Mouse (Mus musculus): ENCODE measurements at regions not wholly inside any gene's neighbourhood (a gene's known extent, or its start where the extent isn't known, plus 50 kb on each side); places are given as distances from the start of the nearest gene placed in this dataset.

GRCm38 (mm10) chr10:95090035-95090434 is 145.4 kb upstream of the Plxnc1 start:
- H3K9me3 ChIP-seq (ENCODE audit: low read length), result no peaks in the 10 kb centered on the region
- no peak overlapping the region for H3K9ac ChIP-seq (replicated peaks)
- 73% methylated on average over 9 of the region's 9 CpGs for WGBS (ENCODE audit: insufficient replicate concordance)
- TF ChIP-seq EP300 (IDR thresholded peaks at IDR 0.05; ENCODE audit: low read depth), result no peak
- peak; percentile 36; the same call in 1 of the 2 replicates for TF ChIP-seq CTCF (IDR thresholded peaks at IDR 0.05; ENCODE audit: low read depth)
- no peaks in the 10 kb centered on the region for H3K36me3 ChIP-seq (replicated peaks; ENCODE audit: insufficient read depth, low read length)
- H3K4me1 ChIP-seq (ENCODE audit: insufficient read depth), result no peaks in the 10 kb centered on the region
- H3K27me3 ChIP-seq (ENCODE audit: insufficient read depth, low read length), result 0 out of 2 replicates have a peak, but pooled peaks cover 4% of the 10 kb centered on the region
- no peak overlapping the region for H3K4me3 ChIP-seq (ENCODE audit: low read depth, low read length)
- no peak overlapping the region for H3K4me2 ChIP-seq (ENCODE audit: low read depth, low read length)
- no peak for DNase-seq
- ATAC-seq, result no peak
- no peak overlapping the region for H3K27ac ChIP-seq (ENCODE audit: low read depth)

- Histone ChIP-seq H3K4me2 (ENCODE audit: low read depth, low read length) (no peak overlapping the region), H3K4me3 (ENCODE audit: low read depth, low read length) (no peak overlapping the region), H3K9ac (replicated peaks) (no peak overlapping the region), H3K9me3 (ENCODE audit: low read length) (no peaks in the 10 kb centered on the region), H3K36me3 (replicated peaks; ENCODE audit: insufficient read depth, low read length) (no peaks in the 10 kb centered on the region), H3K27ac (ENCODE audit: low read depth) (no peak overlapping the region), H3K27me3 (ENCODE audit: insufficient read depth, low read length) (0 out of 2 replicates have a peak, but pooled peaks cover 4% of the 10 kb centered on the region), H3K4me1 (ENCODE audit: insufficient read depth) (no peaks in the 10 kb centered on the region)
- no peak for TF ChIP-seq EP300 (IDR thresholded peaks at IDR 0.05; ENCODE audit: low read depth)
- peak; percentile 75 for TF ChIP-seq CTCF (IDR thresholded peaks at IDR 0.05; ENCODE audit: low read depth)
- 51% methylated on average over 13 of the region's 13 CpGs for WGBS (ENCODE audit: insufficient replicate concordance)
- ATAC-seq, result no peak
- peak; percentile 35 for DNase-seq
These were observed 143.4 kb upstream of the Plxnc1 start for GRCm38 (mm10) chr10:95087864-95088570.

- no peak for DNase-seq
- H3K9ac ChIP-seq (replicated peaks), result no peak overlapping the region
- ATAC-seq, result no peak
- 0 out of 2 replicates have a peak, but pooled peaks cover 4% of the 10 kb centered on the region for H3K27me3 ChIP-seq (ENCODE audit: insufficient read depth, low read length)
- H3K9me3 ChIP-seq (ENCODE audit: low read length), result no peaks in the 10 kb centered on the region
- no peak overlapping the region for H3K4me2 ChIP-seq (ENCODE audit: low read depth, low read length)
- H3K4me1 ChIP-seq (ENCODE audit: insufficient read depth), result no peaks in the 10 kb centered on the region
- H3K4me3 ChIP-seq (ENCODE audit: low read depth, low read length), result no peak overlapping the region
- H3K27ac ChIP-seq (ENCODE audit: low read depth), result no peak overlapping the region
- no peak for TF ChIP-seq CTCF (IDR thresholded peaks at IDR 0.05; ENCODE audit: low read depth)
- TF ChIP-seq EP300 (IDR thresholded peaks at IDR 0.05; ENCODE audit: low read depth), result no peak
- WGBS (ENCODE audit: insufficient replicate concordance), result 20% methylated on average over 4 of the region's 4 CpGs
- H3K36me3 ChIP-seq (replicated peaks; ENCODE audit: insufficient read depth, low read length), result no peaks in the 10 kb centered on the region
These were observed 142.1 kb upstream of the Plxnc1 start for GRCm38 (mm10) chr10:95086755-95087154.

- Histone ChIP-seq H3K36me3 (replicated peaks; ENCODE audit: insufficient read depth, low read length) (no peaks in the 10 kb centered on the region), H3K9me3 (ENCODE audit: low read length) (no peaks in the 10 kb centered on the region), H3K9ac (replicated peaks) (no peak overlapping the region), H3K4me1 (ENCODE audit: insufficient read depth) (no peaks in the 10 kb centered on the region), H3K4me3 (ENCODE audit: low read depth, low read length) (no peak overlapping the region), H3K27ac (ENCODE audit: low read depth) (no peak overlapping the region), H3K4me2 (ENCODE audit: low read depth, low read length) (no peak overlapping the region), H3K27me3 (ENCODE audit: insufficient read depth, low read length) (0 out of 2 replicates have a peak, but pooled peaks cover 4% of the 10 kb centered on the region)
- 64% methylated on average over 8 of the region's 8 CpGs for WGBS (ENCODE audit: insufficient replicate concordance)
- ATAC-seq (no peak), DNase-seq (no peak)
- TF ChIP-seq EP300 (IDR thresholded peaks at IDR 0.05; ENCODE audit: low read depth) (no peak), CTCF (IDR thresholded peaks at IDR 0.05; ENCODE audit: low read depth) (no peak)
These were observed 141.1 kb upstream of the Plxnc1 start for GRCm38 (mm10) chr10:95085688-95086268.

- no peak for TF ChIP-seq CTCF (IDR thresholded peaks at IDR 0.05; ENCODE audit: low read depth)
- TF ChIP-seq EP300 (IDR thresholded peaks at IDR 0.05; ENCODE audit: low read depth), result no peak
- no peaks in the 10 kb centered on the region for H3K4me1 ChIP-seq (ENCODE audit: insufficient read depth)
- H3K4me3 ChIP-seq (ENCODE audit: low read depth, low read length), result no peak overlapping the region
- 65% methylated on average over 14 of the region's 14 CpGs for WGBS (ENCODE audit: insufficient replicate concordance)
- H3K36me3 ChIP-seq (replicated peaks; ENCODE audit: insufficient read depth, low read length), result no peaks in the 10 kb centered on the region
- no peak overlapping the region for H3K9ac ChIP-seq (replicated peaks)
- no peak overlapping the region for H3K4me2 ChIP-seq (ENCODE audit: low read depth, low read length)
- no peak for DNase-seq
- 0 out of 2 replicates have a peak, but pooled peaks cover 4% of the 10 kb centered on the region for H3K27me3 ChIP-seq (ENCODE audit: insufficient read depth, low read length)
- ATAC-seq, result no peak
- no peak overlapping the region for H3K27ac ChIP-seq (ENCODE audit: low read depth)
- no peaks in the 10 kb centered on the region for H3K9me3 ChIP-seq (ENCODE audit: low read length)
These were observed 138.9 kb upstream of the Plxnc1 start for GRCm38 (mm10) chr10:95083341-95084148.

GRCm38 (mm10) chr10:95082634-95083033 is 138.0 kb upstream of the Plxnc1 start:
- no peak overlapping the region for H3K4me2 ChIP-seq (ENCODE audit: low read depth, low read length)
- no peak for ATAC-seq
- H3K27me3 ChIP-seq (ENCODE audit: insufficient read depth, low read length), result 0 out of 2 replicates have a peak, but pooled peaks cover under 1% of the 10 kb centered on the region
- no peaks in the 10 kb centered on the region for H3K36me3 ChIP-seq (replicated peaks; ENCODE audit: insufficient read depth, low read length)
- TF ChIP-seq EP300 (IDR thresholded peaks at IDR 0.05; ENCODE audit: low read depth) (no peak), CTCF (IDR thresholded peaks at IDR 0.05; ENCODE audit: low read depth) (no peak)
- no peak overlapping the region for H3K9ac ChIP-seq (replicated peaks)
- no peaks in the 10 kb centered on the region for H3K9me3 ChIP-seq (ENCODE audit: low read length)
- H3K4me3 ChIP-seq (ENCODE audit: low read depth, low read length), result no peak overlapping the region
- no peak overlapping the region for H3K27ac ChIP-seq (ENCODE audit: low read depth)
- DNase-seq, result no peak
- WGBS (ENCODE audit: insufficient replicate concordance), result 80% methylated on average over 5 of the region's 5 CpGs
- no peaks in the 10 kb centered on the region for H3K4me1 ChIP-seq (ENCODE audit: insufficient read depth)

Measured in liver, postnatal 0 days (tissue).